Mouse (Mus musculus) spleen, adult 2 months (tissue): ENCODE measurements around the gene Zmynd8.

Source experiments
- CTCF ChIP-seq: fragments of 200-500 bp; IDR thresholded peaks from 2 replicates; pipeline ENCODE4 v1.5.1; 2011; ENCODE audit warnings: mild to moderate bottlenecking, inconsistent platforms; ENCODE audit not compliant: insufficient read depth, insufficient read length, insufficient replicate concordance; ENCODE audit errors: extremely low read depth
- POLR2A ChIP-seq: fragments of 200-500 bp; IDR thresholded peaks from 2 replicates; pipeline ENCODE4 v1.6.1; 2011; ENCODE audit warnings: low read depth, low read length, inconsistent platforms

- TF ChIP-seq POLR2A, result no peak
- no peak for TF ChIP-seq CTCF
Observed at GRCm38 (mm10) chr2:165785312-165786036, 113.3 kb downstream of the Zmynd8 start.
